Mouse (Mus musculus) thymus, adult 2 months (tissue): Measurements from ENCODE around the gene Hspa12a.

ENCODE experiments used
- CTCF ChIP-seq: fragments of 200-500 bp; IDR thresholded peaks from 2 replicates; pipeline ENCODE4 v1.5.1; 2012; ENCODE audit warnings: mild to moderate bottlenecking, control low read depth, low read length, moderate library complexity, borderline replicate concordance; ENCODE audit not compliant: control insufficient read depth, poor library complexity, insufficient read depth; ENCODE audit errors: extremely low read depth
- POLR2A ChIP-seq: fragments of 200-500 bp; IDR thresholded peaks from 2 replicates; pipeline ENCODE4 v1.6.1; 2012; ENCODE audit warnings: mild to moderate bottlenecking, low read length, control low read depth, moderate library complexity; ENCODE audit not compliant: control insufficient read depth, poor library complexity, insufficient read depth; ENCODE audit errors: extremely low read depth

- TF ChIP-seq POLR2A (no peak), CTCF (no peak)
Measured at GRCm38 (mm10) chr19:58882336-58882735, 61.1 kb downstream of the Hspa12a start.
